Mouse (Mus musculus) cerebellum, adult 2 months (tissue): Measurements from ENCODE around the gene Osbpl9. TPM values are rescaled to one million over a fixed set of nuclear protein-coding genes. Genes with fewer than 3 reads are reported as not detected.
A peak's percentile ranks its signal among the peaks of the same experiment; 100 is the strongest.

Source experiments
- DNase-seq, 2 experiments: peaks; one replicate each; pipeline ENCODE4 v3.0.0; 2021
- H3K27ac ChIP-seq: fragments of 200-500 bp; 2 replicates; pipeline ENCODE4 v1.5.1; 2012; ENCODE audit warnings: low read length, control low read depth, inconsistent platforms; ENCODE audit not compliant: insufficient read depth
- H3K27me3 ChIP-seq: fragments of 200-500 bp; 2 replicates; pipeline ENCODE4 v1.6.1; 2012; ENCODE audit warnings: inconsistent platforms, mild to moderate bottlenecking, low read length, moderate library complexity; ENCODE audit not compliant: control insufficient read depth, insufficient read depth
- H3K4me1 ChIP-seq: fragments of 200-500 bp; 2 replicates; pipeline ENCODE4 v1.6.1; 2011; ENCODE audit warnings: low read length; ENCODE audit not compliant: control insufficient read depth, insufficient read depth
- H3K4me3 ChIP-seq: fragments of 200-500 bp; replicated peaks from 2 replicates; pipeline ENCODE3; 2011; ENCODE audit warnings: mild to moderate bottlenecking, low read depth, low read length, control low read depth; ENCODE audit not compliant: insufficient read depth
- CTCF ChIP-seq: fragments of 200-500 bp; IDR thresholded peaks from 2 replicates; pipeline ENCODE4 v1.5.1; 2011; ENCODE audit warnings: low read depth, mild to moderate bottlenecking, control low read depth, low read length, moderate library complexity, borderline replicate concordance; ENCODE audit not compliant: insufficient read depth
- POLR2A ChIP-seq: fragments of 200-500 bp; IDR thresholded peaks from 2 replicates; pipeline ENCODE4 v1.6.1; 2011; ENCODE audit warnings: low read length, control low read depth, borderline replicate concordance; ENCODE audit not compliant: insufficient read depth
- WGBS: fragments of 180-500 bp; shearing (Covaris S2); methylation state at CpG from one replicate; pipeline ENCODE4 v1.1.7; 2018; 5-methylcytosine and 5-hydroxymethylcytosine counted together
- polyA plus RNA-seq: library from polyadenylated mRNA; depleted of rRNA; stranded (reverse); fragments of >200 nt; gene quantifications from 2 replicates; pipeline ENCODE4 v1.2.3, GENCODE M21; 2012

The Osbpl9 gene
- polyA plus RNA-seq, 1 experiment, result 120 TPM

DNA sequence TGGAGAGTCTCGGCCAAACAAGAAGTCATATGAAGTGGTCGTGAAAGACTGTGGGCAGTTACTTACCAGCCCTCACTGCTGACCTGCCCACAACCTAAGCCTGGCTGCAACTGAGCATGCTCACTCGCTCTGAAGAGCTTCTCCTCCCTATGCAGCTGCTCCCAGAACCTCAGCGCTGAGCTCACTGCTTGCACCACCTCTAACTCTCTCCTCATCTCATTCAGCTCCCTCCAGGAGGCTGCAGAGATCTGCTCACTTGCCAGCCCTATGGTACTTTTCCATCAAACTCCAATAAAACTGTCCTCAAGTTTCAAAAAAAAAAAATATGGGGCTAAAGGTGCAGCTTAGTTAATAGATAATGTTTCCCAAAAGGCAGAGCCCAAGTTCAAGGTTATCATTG, 63.5 kb downstream of the Osbpl9 start:
- Histone ChIP-seq H3K27me3 (no peaks in the 10 kb centered on the region), H3K4me1 (no peaks in the 10 kb centered on the region; the same call in 1 of the 2 replicates), H3K27ac (no peak overlapping the region), H3K4me3 (no peak overlapping the region)
- WGBS, result 63% methylated on average over 4 of the region's 4 CpGs
- TF ChIP-seq CTCF (no peak), POLR2A (no peak)
- no peak for DNase-seq

DNA sequence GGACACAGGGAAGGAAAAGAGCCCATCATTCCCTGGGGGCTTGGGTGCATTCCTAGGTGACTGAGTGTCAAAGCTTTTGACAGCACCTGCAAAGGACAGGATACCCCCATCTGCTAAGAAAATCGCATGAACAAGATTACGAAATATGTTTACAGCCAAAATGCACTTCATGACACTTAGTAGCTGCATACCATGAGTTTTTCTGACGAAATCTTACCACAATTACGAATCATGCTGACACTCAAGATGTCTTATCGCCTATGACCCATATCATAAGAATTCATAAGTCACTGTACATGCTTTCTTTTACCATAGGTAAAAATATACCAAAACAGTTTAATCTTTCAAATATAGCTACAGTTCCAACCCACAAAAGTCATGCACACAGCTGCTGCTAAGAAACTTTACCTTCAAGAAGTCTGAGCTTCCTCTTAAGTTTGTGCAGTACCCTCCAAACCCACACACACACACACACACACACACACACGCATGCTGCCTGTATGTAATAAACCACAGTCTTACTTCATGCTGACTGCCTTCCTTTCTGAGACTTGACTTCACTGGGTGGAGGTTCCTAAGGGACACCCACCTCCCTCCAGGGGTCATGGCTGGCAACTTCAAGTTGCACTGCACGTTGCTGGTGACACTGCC, 65.5 kb downstream of the Osbpl9 start:
- Histone ChIP-seq H3K27me3 (no peaks in the 10 kb centered on the region), H3K4me1 (no peaks in the 10 kb centered on the region), H3K27ac (no peak overlapping the region), H3K4me3 (no peak overlapping the region)
- DNase-seq, result no peak
- 91% methylated on average over 7 of the region's 7 CpGs for WGBS
- TF ChIP-seq CTCF (no peak), POLR2A (no peak)

DNA sequence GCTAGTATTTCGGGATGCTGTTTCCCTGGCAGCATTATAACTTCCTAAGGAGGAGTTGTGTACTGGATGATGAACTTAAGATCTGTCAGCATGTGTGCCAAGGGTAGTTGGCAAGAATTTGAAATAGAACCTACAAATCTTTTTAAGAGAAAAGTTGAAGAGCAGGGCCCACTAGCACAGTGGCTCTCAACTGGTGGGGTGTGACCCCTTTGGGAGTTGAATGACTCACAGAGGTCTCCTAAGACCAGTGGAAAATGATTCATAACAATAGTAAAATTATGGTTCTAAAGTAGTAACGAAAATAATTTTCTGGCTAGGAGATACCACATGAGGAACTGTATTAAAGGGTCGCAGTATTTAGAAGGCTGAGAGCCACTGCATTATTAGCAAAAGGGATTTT, 67.1 kb downstream of the Osbpl9 start:
- no peak overlapping the region for H3K27ac ChIP-seq
- no peak for DNase-seq

DNA sequence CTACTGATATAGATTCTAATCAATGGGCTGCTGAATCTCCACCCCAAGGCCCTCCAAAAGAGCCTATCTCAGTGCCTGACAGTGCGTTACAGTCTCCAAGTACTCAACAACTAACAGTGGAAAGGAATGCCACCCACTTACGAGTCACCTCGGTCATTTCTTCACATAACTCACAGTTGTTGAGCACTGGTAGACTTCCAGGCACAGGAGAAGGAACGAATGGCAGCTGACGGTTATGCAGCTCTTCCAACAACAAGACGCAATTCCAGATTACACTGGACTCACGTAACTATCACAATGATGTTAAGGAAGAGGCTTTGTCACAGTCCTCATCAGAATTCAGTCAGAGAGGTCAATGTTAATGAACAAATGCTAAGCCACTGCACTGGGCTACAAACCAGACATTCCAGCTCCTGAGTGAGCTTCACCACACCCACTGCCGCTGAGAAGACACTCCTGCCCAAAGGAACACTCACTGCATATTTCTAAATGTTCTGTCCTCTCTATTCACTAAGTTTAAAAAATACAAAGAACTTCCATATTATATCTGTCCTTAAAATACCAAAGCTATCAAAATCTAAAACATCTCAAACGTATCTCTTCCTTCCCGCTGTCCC, 70.7 kb downstream of the Osbpl9 start:
- no peak for DNase-seq
- Histone ChIP-seq H3K4me1 (no peaks in the 10 kb centered on the region), H3K27ac (no peak overlapping the region), H3K4me3 (no peak overlapping the region), H3K27me3 (no peaks in the 10 kb centered on the region)
- TF ChIP-seq CTCF (no peak), POLR2A (no peak)
- WGBS, result 93% methylated on average over 10 of the region's 10 CpGs

More for the DNA sequence above, 67.1 kb downstream of the Osbpl9 start:
- no peak overlapping the region for H3K4me3 ChIP-seq
- H3K4me1 ChIP-seq, result no peaks in the 10 kb centered on the region
- H3K27me3 ChIP-seq, result no peaks in the 10 kb centered on the region
- TF ChIP-seq POLR2A (no peak), CTCF (no peak)
- 80% methylated on average over 3 of the region's 3 CpGs for WGBS

DNA sequence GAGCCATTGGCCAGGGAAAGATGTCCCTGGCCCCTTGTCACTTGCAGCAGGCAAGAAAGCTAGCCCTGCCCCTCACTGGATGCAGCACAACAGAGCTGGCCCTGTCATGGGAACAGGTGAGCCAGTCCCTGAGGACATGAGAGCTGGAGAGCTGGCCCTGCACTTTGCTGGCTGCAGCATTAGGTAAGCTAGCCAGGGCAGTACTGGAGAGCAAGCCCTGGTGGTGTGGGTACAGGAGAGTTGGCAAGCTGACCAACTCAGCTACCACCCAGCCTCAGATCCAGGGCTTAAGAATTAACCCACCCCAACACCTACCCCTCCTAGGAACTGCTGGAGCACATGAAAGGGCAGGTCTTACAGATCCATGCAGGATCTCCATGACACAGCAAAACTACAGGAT, 73.1 kb downstream of the Osbpl9 start:
- H3K27ac ChIP-seq, result no peak overlapping the region
- no peaks in the 10 kb centered on the region for H3K27me3 ChIP-seq
- no peaks in the 10 kb centered on the region for H3K4me1 ChIP-seq
- no peak overlapping the region for H3K4me3 ChIP-seq
- peak in 1 of 2 experiments; percentile 20 for DNase-seq
- TF ChIP-seq POLR2A, result no peak
- TF ChIP-seq CTCF, result no peak

DNA sequence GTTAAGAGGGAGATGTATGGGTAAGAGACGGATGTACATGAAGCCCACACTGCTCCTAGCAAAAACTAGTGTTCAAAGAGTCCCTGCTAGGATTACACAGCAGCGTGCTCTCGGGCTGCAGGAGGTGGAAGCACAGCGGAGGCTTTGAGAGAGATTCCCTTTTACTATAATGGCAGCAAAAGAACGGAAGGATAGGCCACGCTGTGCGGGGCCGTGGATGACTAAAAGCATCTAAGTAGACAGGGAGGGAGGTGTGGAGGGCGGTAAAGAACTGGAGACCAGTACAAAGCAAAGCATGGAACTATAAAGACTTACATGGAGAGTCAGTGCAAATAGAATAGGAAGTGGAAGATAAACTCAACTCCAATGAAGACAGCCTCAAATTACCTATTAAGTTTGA, 74.1 kb downstream of the Osbpl9 start:
- no peak overlapping the region for H3K27ac ChIP-seq
- WGBS, result 75% methylated on average over 9 of the region's 9 CpGs
- H3K4me1 ChIP-seq, result 0 out of 2 replicates have a peak, but pooled peaks cover 3% of the 10 kb centered on the region
- no peak overlapping the region for H3K4me3 ChIP-seq
- no peak for TF ChIP-seq CTCF
- no peak for TF ChIP-seq POLR2A
- H3K27me3 ChIP-seq, result no peaks in the 10 kb centered on the region
- no peak for DNase-seq

DNA sequence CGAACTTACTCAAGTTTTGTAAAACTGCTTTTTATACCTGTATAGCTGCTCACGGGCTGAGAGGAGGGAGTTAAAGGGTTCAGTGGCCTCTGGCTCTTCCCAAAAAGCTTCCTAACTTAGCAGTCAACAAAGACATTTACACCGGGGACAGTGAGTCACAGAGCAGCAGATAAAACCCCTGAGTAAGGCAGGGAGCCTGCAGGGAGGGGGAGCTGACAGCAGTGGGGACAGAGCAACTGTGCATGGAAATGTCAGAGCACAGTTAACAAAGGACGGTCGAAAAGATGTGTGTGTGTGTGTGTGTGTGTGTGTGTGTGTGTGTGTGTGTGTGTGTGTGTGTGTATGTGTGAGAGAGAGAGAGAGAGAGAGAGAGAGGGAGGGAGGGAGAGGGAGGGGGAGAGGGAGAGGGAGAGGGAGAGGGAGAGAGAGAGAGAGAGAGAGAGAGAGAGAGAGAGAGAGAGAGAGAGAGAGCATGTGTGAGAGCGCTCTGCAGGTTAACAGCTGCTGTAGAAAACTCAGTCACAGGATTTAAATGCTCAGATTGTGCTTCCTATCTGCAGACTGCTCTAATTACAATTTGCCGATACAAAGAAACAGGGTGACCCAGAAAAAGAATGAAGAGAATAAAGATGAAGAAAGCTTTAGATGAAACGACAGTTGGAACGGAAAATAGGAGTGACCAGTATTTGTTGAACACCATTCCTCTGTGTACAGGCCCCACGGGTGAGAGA, 75.1 kb downstream of the Osbpl9 start:
- WGBS, result 54% methylated on average over 10 of the region's 10 CpGs
- TF ChIP-seq CTCF (no peak), POLR2A (no peak)
- no peak overlapping the region for H3K4me3 ChIP-seq
- 0 out of 2 replicates have a peak, but pooled peaks cover 3% of the 10 kb centered on the region for H3K4me1 ChIP-seq
- H3K27ac ChIP-seq, result no peak overlapping the region
- H3K27me3 ChIP-seq, result no peaks in the 10 kb centered on the region
- DNase-seq, result no peak
